ENCODE assay signal across 13 mouse cellular contexts in genomic region chr12:104174747-104175146, GRCm38 (mm10). TPM values are rescaled to one million over a fixed set of nuclear protein-coding genes. Genes with fewer than 3 reads are reported as not detected.
DNase-seq lines count a peak whose midpoint lies in the region; ATAC-seq and TF ChIP-seq lines count a peak whose summit lies in the region.
"Had no signal": no experiment of that assay in that cellular context is flagged by ENCODE, and none has a peak within 500 bp of the region (broad histone marks: within the 10 kb centered on the region; RNA-seq: fewer than 3 reads in every experiment).

No protein-coding gene starts in this region.

- no peaks in the 10 kb centered on the region for H3K27me3 ChIP-seq in embryonic facial prominence, embryonic 10.5 days (replicated peaks; ENCODE audit: low read depth, poor library complexity, severe bottlenecking)
- H3K27me3 ChIP-seq in lung, embryonic 16.5 days (ENCODE audit: control insufficient read depth, insufficient read depth, low read depth, low read length): no peaks in the 10 kb centered on the region
- H3K27me3 ChIP-seq: limb, embryonic 13.5 days had no signal

- intact Hi-C loops in gastrocnemius, adult 2 months (cut with DNase I): no loop called here
- intact Hi-C loops in left cerebral cortex, postnatal 25 days (cut with DNase I): no loop called here

- DNase-seq in gastrocnemius, adult 2 months: peak; percentile 43
- no peak for DNase-seq in gastrocnemius, postnatal 25 days
- DNase-seq in 3T3-L1 (ENCODE audit: low read depth, low spot score): peak; percentile 82
- DNase-seq in embryonic facial prominence, embryonic 10.5 days (ENCODE audit: low spot score): peak; percentile 8
- DNase-seq in right cerebral cortex, postnatal 36 days (ENCODE audit: low spot score in 2 of 2): no peak
- DNase-seq in left cerebral cortex, postnatal 25 days (ENCODE audit: low spot score in 2 of 2): no peak
- DNase-seq in c-Kit-positive CD71-positive TER-119-positive erythroid progenitor cells, embryonic 14.5 days (ENCODE audit: low spot score): no peak
- DNase-seq: cerebellum, adult 9-10 months had no signal

- H3K9ac ChIP-seq in lung, embryonic 16.5 days (ENCODE audit: low read length): no peak overlapping the region
- H3K9ac ChIP-seq: limb, embryonic 13.5 days had no signal

- 0 out of 2 replicates have a peak, but pooled peaks have one; percentile 41 for ATAC-seq in lung, embryonic 16.5 days (ENCODE audit: low read depth)
- ATAC-seq: intestine, postnatal 0 days had no signal

- WGBS in embryonic facial prominence, embryonic 10.5 days: 57% methylated on average over 3 of the region's 3 CpGs
- 38% methylated on average over 3 of the region's 3 CpGs for WGBS in lung, embryonic 16.5 days

- H3K27ac ChIP-seq in gastrocnemius, adult 2 months: peak overlapping the region; percentile 63
- H3K27ac ChIP-seq in embryonic facial prominence, embryonic 10.5 days (replicated peaks): no peak overlapping the region
- H3K27ac ChIP-seq in lung, embryonic 16.5 days (ENCODE audit: low read length): no peak overlapping the region
- H3K27ac ChIP-seq: limb, embryonic 13.5 days had no signal

- H3K4me1 ChIP-seq in embryonic facial prominence, embryonic 10.5 days: no peaks in the 10 kb centered on the region
- no peaks in the 10 kb centered on the region for H3K4me1 ChIP-seq in lung, embryonic 16.5 days (replicated peaks; ENCODE audit: control insufficient read depth, insufficient read depth, low read length)
- H3K4me1 ChIP-seq: limb, embryonic 13.5 days had no signal

- no peak overlapping the region for H3K4me3 ChIP-seq in gastrocnemius, adult 2 months
- no peak overlapping the region for H3K4me3 ChIP-seq in embryonic facial prominence, embryonic 10.5 days
- H3K4me3 ChIP-seq in lung, embryonic 16.5 days (ENCODE audit: low read length): no peak overlapping the region
- H3K4me3 ChIP-seq: erythroblast, embryonic 14.5 days; limb, embryonic 13.5 days had no signal

- H3K9me3 ChIP-seq in embryonic facial prominence, embryonic 10.5 days: no peaks in the 10 kb centered on the region
- H3K9me3 ChIP-seq in lung, embryonic 16.5 days (ENCODE audit: control insufficient read depth, low read length): no peaks in the 10 kb centered on the region
- H3K9me3 ChIP-seq: limb, embryonic 13.5 days had no signal

- no peak overlapping the region for H3K4me2 ChIP-seq in lung, embryonic 16.5 days (ENCODE audit: low read depth, low read length)
- H3K4me2 ChIP-seq: limb, embryonic 13.5 days had no signal

- H3K36me3 ChIP-seq in embryonic facial prominence, embryonic 10.5 days (replicated peaks): no peaks in the 10 kb centered on the region
- no peaks in the 10 kb centered on the region for H3K36me3 ChIP-seq in lung, embryonic 16.5 days (ENCODE audit: control insufficient read depth, insufficient read depth, low read length)
- H3K36me3 ChIP-seq: limb, embryonic 13.5 days had no signal

- no peak for TF ChIP-seq CTCF in gastrocnemius, adult 2 months (IDR thresholded peaks at IDR 0.05)

RNA-seq across cellular contexts. Expression of gene Serpina3c, which starts 21.1 kb away (rescaled TPM):
- total RNA-seq in gastrocnemius, adult 2 months (2021): 1 to 10 TPM; 1.2 to 1.5 TPM
- total RNA-seq in gastrocnemius, postnatal 25 days (2021): 1 to 10 TPM in 1 of 2 experiments, under 1 TPM in 1; 0.72 to 6.2 TPM
- not detected in 2 replicates for polyA plus RNA-seq in embryonic facial prominence, embryonic 10.5 days (2016; fragmentation: Nextera tagmentation; extraction: Ambion mirVana)
- polyA plus RNA-seq in lung, embryonic 16.5 days (2015; fragmentation: Nextera tagmentation; extraction: Ambion mirVana): 0.06 and 0.28 TPM in 2 replicates
- under 1 TPM in 1 of 2 experiments, not detected in 1; 0.18 TPM for total RNA-seq in left cerebral cortex, postnatal 25 days (2021)
- total RNA-seq: CH12.LX had no signal
- polyA plus RNA-seq: erythroblast, embryonic 14.5 days; intestine, postnatal 0 days; limb, embryonic 13.5 days had no signal

RNA-seq across cellular contexts. Expression of gene Serpina3f, which starts 39.6 kb away (rescaled TPM):
- total RNA-seq in gastrocnemius, adult 2 months (2021): not detected
- not detected for total RNA-seq in gastrocnemius, postnatal 25 days (2021)
- polyA plus RNA-seq in embryonic facial prominence, embryonic 10.5 days (2016; fragmentation: Nextera tagmentation; extraction: Ambion mirVana): 0.11 and 0.14 TPM in 2 replicates
- 0.06 and 0.14 TPM in 2 replicates for polyA plus RNA-seq in lung, embryonic 16.5 days (2015; fragmentation: Nextera tagmentation; extraction: Ambion mirVana)
- total RNA-seq in left cerebral cortex, postnatal 25 days (2021): not detected
- polyA plus RNA-seq: erythroblast, embryonic 14.5 days; limb, embryonic 13.5 days had no signal

RNA-seq across cellular contexts. Expression of gene Serpina3b, which starts 47.0 kb away (rescaled TPM):
- not detected for total RNA-seq in gastrocnemius, adult 2 months (2021)
- total RNA-seq in gastrocnemius, postnatal 25 days (2021): not detected
- not detected in 2 replicates for polyA plus RNA-seq in embryonic facial prominence, embryonic 10.5 days (2016; fragmentation: Nextera tagmentation; extraction: Ambion mirVana)
- polyA plus RNA-seq in lung, embryonic 16.5 days (2015; fragmentation: Nextera tagmentation; extraction: Ambion mirVana): not detected in 2 replicates
- total RNA-seq in left cerebral cortex, postnatal 25 days (2021): not detected
- total RNA-seq: CH12.LX had no signal
- polyA plus RNA-seq: erythroblast, embryonic 14.5 days; intestine, postnatal 0 days; limb, embryonic 13.5 days had no signal

Comparison
In these comparisons a context has a peak if more than half of its experiments do, and no peak if none do; other contexts are left out.
1. DNase-seq: peak in gastrocnemius, adult 2 months (single experiment), 3T3-L1 (single experiment) and embryonic facial prominence, embryonic 10.5 days (single experiment); none in gastrocnemius, postnatal 25 days (single experiment), right cerebral cortex, postnatal 36 days (0 of 2), left cerebral cortex, postnatal 25 days (0 of 2) and c-Kit-positive CD71-positive TER-119-positive erythroid progenitor cells, embryonic 14.5 days (single experiment).